Mouse (Mus musculus): ENCODE data around the gene Gm17428. TPM values are rescaled to one million over a fixed set of nuclear protein-coding genes. Genes with fewer than 3 reads are reported as not detected.
A peak's percentile ranks its signal among the peaks of the same experiment; 100 is the strongest.

Gm17428 gene
- polyA plus RNA-seq, 2 experiments = not detected

DNA sequence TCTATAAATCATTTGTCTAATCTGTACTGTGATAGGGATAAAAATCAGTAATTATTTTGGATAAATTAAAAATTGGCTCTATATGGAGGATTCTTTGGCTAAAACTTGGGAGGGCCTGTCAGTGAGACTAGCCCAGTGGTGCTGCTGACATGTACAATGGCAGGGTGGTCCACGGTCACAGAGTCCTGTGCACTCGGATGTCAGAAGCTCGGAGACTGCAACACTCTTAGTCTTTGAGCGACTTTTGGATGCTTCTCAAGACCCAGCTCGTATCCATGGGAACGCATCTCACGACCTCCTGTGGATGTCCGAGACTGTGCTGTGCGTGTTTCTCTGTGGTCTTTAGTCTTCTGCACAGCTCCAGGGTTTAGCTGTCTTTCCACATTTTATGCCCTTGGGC lies 43.7 kb downstream of the Gm17428 start:
- Histone ChIP-seq H3K4me2 (replicated peaks; ENCODE audit: low read depth, low read length, severe bottlenecking) (no peak overlapping the region), H3K27me3 (ENCODE audit: control insufficient read depth, insufficient read depth, low read length) (no peaks in the 10 kb centered on the region), H3K9me3 (ENCODE audit: control insufficient read depth, low read length) (no peaks in the 10 kb centered on the region), H3K4me1 (ENCODE audit: control insufficient read depth, insufficient read depth, low read length) (peaks cover 3% of the 10 kb centered on the region; the same call in 1 of the 2 replicates), H3K27ac (replicated peaks; ENCODE audit: low read depth, low read length) (no peak overlapping the region), H3K36me3 (ENCODE audit: control insufficient read depth, insufficient read depth, low read length) (peaks cover 67% of the 10 kb centered on the region), H3K9ac (ENCODE audit: low read depth, low read length, severe bottlenecking) (no peak overlapping the region), H3K4me3 (replicated peaks; ENCODE audit: low read length) (no peak overlapping the region)
- no peak for TF ChIP-seq POLR2A (IDR thresholded peaks at IDR 0.05; ENCODE audit: borderline replicate concordance, extremely low read depth, insufficient read depth, insufficient read length)
- 88% methylated on average over 9 of the region's 9 CpGs for WGBS
- DNase-seq (ENCODE audit: low spot score) (no peak), ATAC-seq (ENCODE audit: low FRiP score, low read depth) (no peak)

GRCm38 (mm10) chr14:55023011-55023410 lies 46.3 kb downstream of the Gm17428 start:
- H3K36me3 ChIP-seq (ENCODE audit: control insufficient read depth, insufficient read depth, low read length) = peaks cover 53% of the 10 kb centered on the region

GRCm38 (mm10) chr14:55024236-55024635 lies 47.5 kb downstream of the Gm17428 start:
- Histone ChIP-seq H3K9ac (ENCODE audit: low read depth, low read length, severe bottlenecking) (no peak overlapping the region), H3K27me3 (ENCODE audit: control insufficient read depth, insufficient read depth, low read length) (no peaks in the 10 kb centered on the region), H3K9me3 (ENCODE audit: control insufficient read depth, low read length) (no peaks in the 10 kb centered on the region), H3K36me3 (ENCODE audit: control insufficient read depth, insufficient read depth, low read length) (peaks cover 45% of the 10 kb centered on the region), H3K4me2 (replicated peaks; ENCODE audit: low read depth, low read length, severe bottlenecking) (no peak overlapping the region), H3K27ac (replicated peaks; ENCODE audit: low read depth, low read length) (no peak overlapping the region), H3K4me1 (ENCODE audit: control insufficient read depth, insufficient read depth, low read length) (peaks cover 5% of the 10 kb centered on the region; the same call in 1 of the 2 replicates), H3K4me3 (replicated peaks; ENCODE audit: low read length) (no peak overlapping the region)
- peak; percentile 71 for DNase-seq (ENCODE audit: low spot score)
- 66% methylated on average over 7 of the region's 7 CpGs for WGBS
- ATAC-seq (ENCODE audit: low FRiP score, low read depth) = no peak
- TF ChIP-seq POLR2A (IDR thresholded peaks at IDR 0.05; ENCODE audit: borderline replicate concordance, extremely low read depth, insufficient read depth, insufficient read length) = no peak

More at GRCm38 (mm10) chr14:55023011-55023410, 46.3 kb downstream of the Gm17428 start:
- 90% methylated on average over 15 of the region's 15 CpGs for WGBS
- Histone ChIP-seq H3K9ac (ENCODE audit: low read depth, low read length, severe bottlenecking) (no peak overlapping the region), H3K27ac (replicated peaks; ENCODE audit: low read depth, low read length) (no peak overlapping the region), H3K27me3 (ENCODE audit: control insufficient read depth, insufficient read depth, low read length) (no peaks in the 10 kb centered on the region), H3K4me1 (ENCODE audit: control insufficient read depth, insufficient read depth, low read length) (no peaks in the 10 kb centered on the region), H3K4me3 (replicated peaks; ENCODE audit: low read length) (no peak overlapping the region), H3K4me2 (replicated peaks; ENCODE audit: low read depth, low read length, severe bottlenecking) (no peak overlapping the region), H3K9me3 (ENCODE audit: control insufficient read depth, low read length) (no peaks in the 10 kb centered on the region)
- no peak for TF ChIP-seq POLR2A (IDR thresholded peaks at IDR 0.05; ENCODE audit: borderline replicate concordance, extremely low read depth, insufficient read depth, insufficient read length)
- ATAC-seq (ENCODE audit: low FRiP score, low read depth) (no peak), DNase-seq (ENCODE audit: low spot score) (no peak)

GRCm38 (mm10) chr14:55025527-55025926 lies 48.8 kb downstream of the Gm17428 start:
- ATAC-seq (ENCODE audit: low FRiP score, low read depth) (no peak), DNase-seq (ENCODE audit: low spot score) (no peak)
- Histone ChIP-seq H3K27me3 (ENCODE audit: control insufficient read depth, insufficient read depth, low read length) (no peaks in the 10 kb centered on the region), H3K4me1 (ENCODE audit: control insufficient read depth, insufficient read depth, low read length) (peaks cover 5% of the 10 kb centered on the region; the same call in 1 of the 2 replicates), H3K36me3 (ENCODE audit: control insufficient read depth, insufficient read depth, low read length) (peaks cover 41% of the 10 kb centered on the region), H3K9ac (ENCODE audit: low read depth, low read length, severe bottlenecking) (no peak overlapping the region), H3K27ac (replicated peaks; ENCODE audit: low read depth, low read length) (no peak overlapping the region), H3K4me3 (replicated peaks; ENCODE audit: low read length) (no peak overlapping the region), H3K9me3 (ENCODE audit: control insufficient read depth, low read length) (no peaks in the 10 kb centered on the region), H3K4me2 (replicated peaks; ENCODE audit: low read depth, low read length, severe bottlenecking) (no peak overlapping the region)
- WGBS = 75% methylated on average over 5 of the region's 5 CpGs
- no peak for TF ChIP-seq POLR2A (IDR thresholded peaks at IDR 0.05; ENCODE audit: borderline replicate concordance, extremely low read depth, insufficient read depth, insufficient read length)

MicroRNAs encoded within 50 kb of the gene (microRNA counts, 519-probe panel; counts per million panel counts)
- 1,853 counts per million, percentile 20 among the panel's probes with 10 or more counts for microRNA mmu-miR-208a
- 2,174 counts per million, percentile 34 among the panel's probes with 10 or more counts for microRNA mmu-miR-208b

Small RNA genes within 50 kb of the gene (microRNA-seq; reads per million reads assigned to microRNA genes)
- gene Mir208a (2.7 reads per million, percentile 5 among the genes with 10 or more reads in this experiment), gene Mir208b (144 reads per million, percentile 51 among the genes with 10 or more reads in this experiment)

Other genes starting within 250 kb of the Gm17428 start
- gene Slc7a8, start 195.0 kb upstream of the Gm17428 start, polyA plus RNA-seq (2012; rRNA removed) = 5.8 and 6.9 TPM in 2 replicates
- 4.5 and 4.7 TPM in 2 replicates for gene Slc7a8, start 195.0 kb upstream of the Gm17428 start, polyA plus RNA-seq (2014; fragmentation: Nextera tagmentation; extraction: Ambion mirVana)
- gene Rnf212b, start 162.8 kb upstream of the Gm17428 start, polyA plus RNA-seq (2012; rRNA removed) = not detected in 2 replicates
- gene Rnf212b, start 162.8 kb upstream of the Gm17428 start, polyA plus RNA-seq (2014; fragmentation: Nextera tagmentation; extraction: Ambion mirVana) = not detected in 2 replicates
- 5.9 and 6.3 TPM in 2 replicates for gene Homez, start 106.0 kb upstream of the Gm17428 start, polyA plus RNA-seq (2012; rRNA removed)
- gene Homez, start 106.0 kb upstream of the Gm17428 start, polyA plus RNA-seq (2014; fragmentation: Nextera tagmentation; extraction: Ambion mirVana) = 9.0 and 9.2 TPM in 2 replicates
- 7.0 and 8.0 TPM in 2 replicates for gene Ppp1r3e, start 99.4 kb upstream of the Gm17428 start, polyA plus RNA-seq (2012; rRNA removed)
- gene Ppp1r3e, start 99.4 kb upstream of the Gm17428 start, polyA plus RNA-seq (2014; fragmentation: Nextera tagmentation; extraction: Ambion mirVana) = 0.86 and 1.4 TPM in 2 replicates
- gene Bcl2l2, start 93.6 kb upstream of the Gm17428 start, polyA plus RNA-seq (2012; rRNA removed) = 44.4 and 46.6 TPM in 2 replicates
- 5.4 and 5.5 TPM in 2 replicates for gene Bcl2l2, start 93.6 kb upstream of the Gm17428 start, polyA plus RNA-seq (2014; fragmentation: Nextera tagmentation; extraction: Ambion mirVana)
- gene Gm20521, start 93.5 kb upstream of the Gm17428 start, polyA plus RNA-seq (2012; rRNA removed) = 0.16 and 1.7 TPM in 2 replicates
- gene Gm20521, start 93.5 kb upstream of the Gm17428 start, polyA plus RNA-seq (2014; fragmentation: Nextera tagmentation; extraction: Ambion mirVana) = 0.19 TPM in 1 of 2 replicates, not detected in the other
- gene Pabpn1, start 84.4 kb upstream of the Gm17428 start, polyA plus RNA-seq (2012; rRNA removed) = 476 and 495 TPM in 2 replicates
- 137 and 147 TPM in 2 replicates for gene Pabpn1, start 84.4 kb upstream of the Gm17428 start, polyA plus RNA-seq (2014; fragmentation: Nextera tagmentation; extraction: Ambion mirVana)
- 403 and 594 TPM in 2 replicates for gene Slc22a17, start 63.8 kb upstream of the Gm17428 start, polyA plus RNA-seq (2012; rRNA removed)
- gene Slc22a17, start 63.8 kb upstream of the Gm17428 start, polyA plus RNA-seq (2014; fragmentation: Nextera tagmentation; extraction: Ambion mirVana) = 57.9 and 64.3 TPM in 2 replicates
- gene Efs, start 50.8 kb upstream of the Gm17428 start, polyA plus RNA-seq (2012; rRNA removed) = 117 and 171 TPM in 2 replicates
- 58.9 and 66.9 TPM in 2 replicates for gene Efs, start 50.8 kb upstream of the Gm17428 start, polyA plus RNA-seq (2014; fragmentation: Nextera tagmentation; extraction: Ambion mirVana)
- 0.31 and 0.77 TPM in 2 replicates for gene Il25, start 44.2 kb upstream of the Gm17428 start, polyA plus RNA-seq (2012; rRNA removed)
- gene Il25, start 44.2 kb upstream of the Gm17428 start, polyA plus RNA-seq (2014; fragmentation: Nextera tagmentation; extraction: Ambion mirVana) = 0.19 TPM in 1 of 2 replicates, not detected in the other
- gene Cmtm5, start 40.7 kb upstream of the Gm17428 start, polyA plus RNA-seq (2012; rRNA removed) = 22.7 and 35.5 TPM in 2 replicates
- gene Cmtm5, start 40.7 kb upstream of the Gm17428 start, polyA plus RNA-seq (2014; fragmentation: Nextera tagmentation; extraction: Ambion mirVana) = 18.6 and 20.1 TPM in 2 replicates
- 0.77 and 2.1 TPM in 2 replicates for gene Myh6, start 10.0 kb upstream of the Gm17428 start, polyA plus RNA-seq (2012; rRNA removed)
- gene Myh6, start 10.0 kb upstream of the Gm17428 start, polyA plus RNA-seq (2014; fragmentation: Nextera tagmentation; extraction: Ambion mirVana) = 4.8 and 7.3 TPM in 2 replicates
- gene Myh7, start 17.7 kb downstream of the Gm17428 start, polyA plus RNA-seq (2012; rRNA removed) = 29.5 and 59.8 TPM in 2 replicates
- gene Myh7, start 17.7 kb downstream of the Gm17428 start, polyA plus RNA-seq (2014; fragmentation: Nextera tagmentation; extraction: Ambion mirVana) = 40.0 and 55.3 TPM in 2 replicates
- gene Ngdn, start 38.5 kb downstream of the Gm17428 start, polyA plus RNA-seq (2012; rRNA removed) = 43.2 and 62.6 TPM in 2 replicates
- 66.8 and 74.3 TPM in 2 replicates for gene Ngdn, start 38.5 kb downstream of the Gm17428 start, polyA plus RNA-seq (2014; fragmentation: Nextera tagmentation; extraction: Ambion mirVana)
- gene Zfhx2, start 115.4 kb downstream of the Gm17428 start, polyA plus RNA-seq (2012; rRNA removed) = 5.3 and 6.1 TPM in 2 replicates
- 3.7 and 4.7 TPM in 2 replicates for gene Zfhx2, start 115.4 kb downstream of the Gm17428 start, polyA plus RNA-seq (2014; fragmentation: Nextera tagmentation; extraction: Ambion mirVana)
- gene Thtpa, start 117.9 kb downstream of the Gm17428 start, polyA plus RNA-seq (2012; rRNA removed) = 11.9 and 12.4 TPM in 2 replicates
- 19.9 and 20.3 TPM in 2 replicates for gene Thtpa, start 117.9 kb downstream of the Gm17428 start, polyA plus RNA-seq (2014; fragmentation: Nextera tagmentation; extraction: Ambion mirVana)
- 22.9 and 31.4 TPM in 2 replicates for gene Ap1g2, start 129.7 kb downstream of the Gm17428 start, polyA plus RNA-seq (2012; rRNA removed)
- 19.5 and 20.4 TPM in 2 replicates for gene Ap1g2, start 129.7 kb downstream of the Gm17428 start, polyA plus RNA-seq (2014; fragmentation: Nextera tagmentation; extraction: Ambion mirVana)
- 10.4 and 11.2 TPM in 2 replicates for gene Jph4, start 140.0 kb downstream of the Gm17428 start, polyA plus RNA-seq (2012; rRNA removed)
- 2.5 and 3.0 TPM in 2 replicates for gene Jph4, start 140.0 kb downstream of the Gm17428 start, polyA plus RNA-seq (2014; fragmentation: Nextera tagmentation; extraction: Ambion mirVana)
- 0.34 and 0.38 TPM in 2 replicates for gene Dhrs2, start 245.1 kb downstream of the Gm17428 start, polyA plus RNA-seq (2012; rRNA removed)
- 0.47 TPM in 1 of 2 replicates, not detected in the other for gene Dhrs2, start 245.1 kb downstream of the Gm17428 start, polyA plus RNA-seq (2014; fragmentation: Nextera tagmentation; extraction: Ambion mirVana)

All from limb, embryonic 14.5 days (tissue).